Mouse (Mus musculus) right cerebral cortex, postnatal 4 days (tissue): ENCODE data around the gene Pla2g4a.

Experiments
- DNase-seq: peaks from one replicate; pipeline ENCODE4 v3.0.0-alpha.2; 2022

Gene Pla2g4a

GRCm38 (mm10) chr1:149960734-149961424, at the start of gene Pla2g4a:
Pla2g4a (minus strand) TSS chr1:149961290.
- DNase-seq, result no peak

- no peak for DNase-seq
Measured at GRCm38 (mm10) chr1:150010629-150010979, 49.5 kb upstream of the Pla2g4a start.

- DNase-seq, result no peak
Measured at GRCm38 (mm10) chr1:150009968-150010628, 49.0 kb upstream of the Pla2g4a start.

GRCm38 (mm10) chr1:150009134-150009533, 48.0 kb upstream of the Pla2g4a start:
- DNase-seq, result no peak

- no peak for DNase-seq
Measured at GRCm38 (mm10) chr1:149975626-149976025, 14.5 kb upstream of the Pla2g4a start.

- no peak for DNase-seq
Measured at GRCm38 (mm10) chr1:149965826-149966225, 4.7 kb upstream of the Pla2g4a start.

- no peak for DNase-seq
Measured at GRCm38 (mm10) chr1:149961425-149962303, 574 bp upstream of the Pla2g4a start.

GRCm38 (mm10) chr1:149960251-149960650, 839 bp downstream of the Pla2g4a start:
- no peak for DNase-seq

- DNase-seq, result no peak
Measured at GRCm38 (mm10) chr1:149959069-149959468, 2.0 kb downstream of the Pla2g4a start.

GRCm38 (mm10) chr1:149955482-149955881, 5.6 kb downstream of the Pla2g4a start:
- DNase-seq, result no peak

- DNase-seq, result no peak
Measured at GRCm38 (mm10) chr1:149954026-149954425, 7.1 kb downstream of the Pla2g4a start.

- no peak for DNase-seq
Measured at GRCm38 (mm10) chr1:149952050-149952449, 9.0 kb downstream of the Pla2g4a start.

- no peak for DNase-seq
Measured at GRCm38 (mm10) chr1:149950656-149951055, 10.4 kb downstream of the Pla2g4a start.

GRCm38 (mm10) chr1:149950254-149950653, 10.8 kb downstream of the Pla2g4a start:
- DNase-seq, result no peak

- DNase-seq, result no peak
Measured at GRCm38 (mm10) chr1:149949334-149949733, 11.8 kb downstream of the Pla2g4a start.

GRCm38 (mm10) chr1:149948066-149948825, 12.8 kb downstream of the Pla2g4a start:
- DNase-seq, result no peak

GRCm38 (mm10) chr1:149946993-149947392, 14.1 kb downstream of the Pla2g4a start:
- no peak for DNase-seq

GRCm38 (mm10) chr1:149946432-149946831, 14.7 kb downstream of the Pla2g4a start:
- no peak for DNase-seq

- no peak for DNase-seq
Measured at GRCm38 (mm10) chr1:149943611-149944010, 17.5 kb downstream of the Pla2g4a start.

GRCm38 (mm10) chr1:149940301-149940700, 20.8 kb downstream of the Pla2g4a start:
- DNase-seq, result no peak

- DNase-seq, result no peak
Measured at GRCm38 (mm10) chr1:149939261-149940032, 21.6 kb downstream of the Pla2g4a start.

GRCm38 (mm10) chr1:149937825-149938224, 23.3 kb downstream of the Pla2g4a start:
- no peak for DNase-seq
